Mouse (Mus musculus): ENCODE results near the gene Wdr41. TPM values are rescaled to one million over a fixed set of nuclear protein-coding genes. Genes with fewer than 3 reads are reported as not detected.

The Wdr41 gene
- total and polyA plus RNA-seq, 3 experiments: 5.0 to 12.7 (median 10.7) TPM

DNA sequence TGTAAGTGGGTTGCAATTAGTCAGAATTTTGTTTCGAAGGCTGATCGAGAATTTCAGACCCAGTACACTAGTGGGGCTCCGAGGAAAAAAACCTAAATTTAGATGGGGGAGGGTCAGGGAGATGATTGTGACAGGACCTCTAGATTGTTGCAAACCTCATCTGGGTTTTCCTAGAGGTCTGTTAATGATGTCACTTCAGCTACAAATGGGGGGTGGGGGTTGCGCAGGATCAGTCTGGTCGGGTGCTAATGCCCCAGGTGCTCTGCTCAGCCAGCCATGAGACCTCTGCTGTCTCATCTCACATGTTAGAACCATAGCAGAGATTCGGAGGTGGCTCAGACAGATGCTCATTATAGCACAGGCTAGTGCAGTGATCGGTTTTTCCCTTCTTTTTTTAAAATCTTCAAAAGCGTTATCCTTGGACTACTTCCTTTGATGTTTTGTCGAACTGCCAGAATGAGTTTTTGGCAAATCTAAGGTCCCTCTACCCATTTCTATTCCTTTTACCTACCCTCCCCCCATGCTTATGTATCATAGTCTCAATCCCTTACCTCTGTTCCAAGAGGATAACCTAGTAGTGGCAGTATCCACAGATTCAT lies 64.1 kb downstream of the Wdr41 start (continued):
- TF ChIP-seq BHLHE40 (IDR thresholded peaks at IDR 0.05; ENCODE audit: low read depth, low read length) (peak; percentile 70), EP300 (IDR thresholded peaks at IDR 0.05; ENCODE audit: low read length) (0 out of 2 replicates have a peak, but pooled peaks have one; percentile 29), KAT2A (IDR thresholded peaks at IDR 0.05; ENCODE audit: insufficient replicate concordance, low read length) (no peak)

DNA sequence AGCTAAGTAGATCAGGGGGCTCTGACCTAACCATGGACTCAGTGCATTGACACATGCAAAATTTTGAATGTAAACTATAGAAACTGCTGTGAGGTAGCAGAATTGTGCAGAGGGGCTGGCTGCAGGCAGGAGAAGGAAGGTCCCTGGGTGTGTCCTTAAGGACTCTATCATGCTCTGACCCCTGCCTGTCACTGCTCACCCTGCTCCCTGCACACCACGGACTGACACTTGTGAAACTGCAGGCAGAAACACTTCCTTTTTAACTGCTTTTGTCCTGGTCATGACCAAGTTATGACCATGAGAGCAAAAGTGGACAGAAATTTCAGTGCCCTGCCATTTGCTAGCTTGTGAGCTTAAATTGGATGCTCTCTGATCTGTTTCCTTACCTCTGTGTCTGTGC lies 68.0 kb downstream of the Wdr41 start:
- Histone ChIP-seq H3K4me3 (replicated peaks in 1 of 3; ENCODE audit: low read depth in 2 of 3, low read length in 2 of 3, poor library complexity in 1 of 3) (no peak overlapping the region), H3K79me2 (replicated peaks; ENCODE audit: control insufficient read depth, extremely low read depth, insufficient read depth, poor library complexity, severe bottlenecking) (no peaks in the 10 kb centered on the region), H3K4me2 (ENCODE audit: insufficient read depth, low read depth, poor library complexity, severe bottlenecking) (no peak overlapping the region), H3K9ac (ENCODE audit: insufficient read depth, low read depth) (no peak overlapping the region), H3K36me3 (replicated peaks in 1 of 2; ENCODE audit: control insufficient read depth in 1 of 2, insufficient read depth in 1 of 2, low read length in 1 of 2) (no peaks in the 10 kb centered on the region), H3K9me3 (replicated peaks; ENCODE audit: low read length) (no peaks in the 10 kb centered on the region), H3K27ac (ENCODE audit: insufficient read depth, low read depth) (no peak overlapping the region), H3K27me3 (replicated peaks) (no peaks in the 10 kb centered on the region), H3K4me1 (ENCODE audit: control insufficient read depth in 1 of 2, insufficient read depth in 2 of 2) (peaks cover 0 to 34% of the 10 kb centered on the region in 2 experiments; a peak in 3 of 4 replicates)
- no peak for TF ChIP-seq POLR2AphosphoS2 (IDR thresholded peaks at IDR 0.05; ENCODE audit: low read depth, low read length)
- no peak for TF ChIP-seq NELFE (IDR thresholded peaks at IDR 0.05; ENCODE audit: low read depth, low read length)
- TF ChIP-seq HCFC1 (IDR thresholded peaks at IDR 0.05; ENCODE audit: low read depth, low read length): no peak
- TF ChIP-seq ZKSCAN1 (IDR thresholded peaks at IDR 0.05; ENCODE audit: borderline replicate concordance, low read depth, low read length): no peak
- TF ChIP-seq MAFK (IDR thresholded peaks at IDR 0.05; ENCODE audit: insufficient replicate concordance, low read length): no peak
- TF ChIP-seq BHLHE40 (IDR thresholded peaks at IDR 0.05; ENCODE audit: low read depth, low read length): no peak
- no peak for TF ChIP-seq NRF1 (IDR thresholded peaks at IDR 0.05; ENCODE audit: low read depth, low read length)
- no peak for TF ChIP-seq EP300 (IDR thresholded peaks at IDR 0.05; ENCODE audit: low read length)
- TF ChIP-seq CHD2 (IDR thresholded peaks at IDR 0.05; ENCODE audit: low read length): no peak
- TF ChIP-seq ELF1 (IDR thresholded peaks at IDR 0.05; ENCODE audit: low read depth, low read length): no peak
- no peak for TF ChIP-seq UBTF (IDR thresholded peaks at IDR 0.05; ENCODE audit: low read depth, low read length)
- in situ Hi-C loops (cut with MboI; ENCODE audit: low pct_ligation_motif_present, low pct_unique_long_range_greater_than_20kb, low sequenced_read_pairs) (no loop called here), dilution Hi-C loops (cut with MboI; ENCODE audit: extremely low pct_ligation_motif_present, extremely low pct_unique_long_range_greater_than_20kb, low sequenced_read_pairs) (no loop called here)
- DNase-seq (ENCODE audit: extremely low read depth): no peak

DNA sequence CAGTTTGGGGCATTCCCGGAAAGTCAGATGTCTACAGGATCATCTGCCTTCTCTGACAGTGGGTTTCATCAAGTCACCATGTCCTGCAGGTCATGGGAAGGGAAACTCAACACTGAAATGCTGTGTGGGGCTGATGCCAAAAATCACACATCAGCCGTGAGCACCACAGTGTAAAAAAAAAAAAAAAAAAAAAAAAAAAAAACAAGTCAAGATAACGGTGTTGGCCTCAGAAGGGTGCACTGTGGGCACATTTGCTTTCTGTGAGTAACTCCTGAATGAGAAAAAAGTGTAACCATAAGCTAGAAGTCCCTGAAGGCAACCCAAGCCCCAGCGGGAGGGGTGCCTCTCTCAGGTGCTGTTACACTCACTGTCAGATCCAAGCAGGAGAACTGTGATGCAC lies 74.3 kb downstream of the Wdr41 start:
- DNase-seq (ENCODE audit: extremely low read depth): no peak
- no peak for TF ChIP-seq SIN3A (IDR thresholded peaks at IDR 0.05; ENCODE audit: low read length)
- peak; percentile 64 for TF ChIP-seq ZNF384 (IDR thresholded peaks at IDR 0.05; ENCODE audit: low read depth, low read length)
- in situ Hi-C loops (cut with MboI; ENCODE audit: low pct_ligation_motif_present, low pct_unique_long_range_greater_than_20kb, low sequenced_read_pairs): loop anchor here (25.0 kb wide), 1 partner anchor 237 kb away; no protein-coding TSS in a partner anchor
- H3K36me3 ChIP-seq (replicated peaks in 1 of 2; ENCODE audit: control insufficient read depth in 1 of 2, insufficient read depth in 1 of 2, low read length in 1 of 2): no peaks in the 10 kb centered on the region
- dilution Hi-C loops (cut with MboI; ENCODE audit: extremely low pct_ligation_motif_present, extremely low pct_unique_long_range_greater_than_20kb, low sequenced_read_pairs): no loop called here
- peaks cover 0 to 2% of the 10 kb centered on the region in 2 experiments; a peak in 1 of 4 replicates for H3K4me1 ChIP-seq (ENCODE audit: control insufficient read depth in 1 of 2, insufficient read depth in 2 of 2)
- H3K9ac ChIP-seq (ENCODE audit: insufficient read depth, low read depth): no peak overlapping the region
- no peaks in the 10 kb centered on the region for H3K79me2 ChIP-seq (replicated peaks; ENCODE audit: control insufficient read depth, extremely low read depth, insufficient read depth, poor library complexity, severe bottlenecking)
- H3K9me3 ChIP-seq (replicated peaks; ENCODE audit: low read length): no peaks in the 10 kb centered on the region
- H3K27me3 ChIP-seq (replicated peaks): no peaks in the 10 kb centered on the region
- H3K4me2 ChIP-seq (ENCODE audit: insufficient read depth, low read depth, poor library complexity, severe bottlenecking): no peak overlapping the region
- H3K27ac ChIP-seq (ENCODE audit: insufficient read depth, low read depth): no peak overlapping the region
- H3K4me3 ChIP-seq (replicated peaks in 1 of 3; ENCODE audit: low read depth in 2 of 3, low read length in 2 of 3, poor library complexity in 1 of 3): no peak overlapping the region

All from CH12.LX (cell line).